Mouse (Mus musculus) small intestine, adult 2 months (tissue): ENCODE results near the gene Robo4.

Experiments
- CTCF ChIP-seq: fragments of 200-500 bp; IDR thresholded peaks from 2 replicates; pipeline ENCODE4 v1.5.1; 2012; ENCODE audit warnings: low read depth, mild to moderate bottlenecking, control low read depth, inconsistent platforms, low read length, moderate library complexity, mixed read lengths; ENCODE audit not compliant: insufficient replicate concordance, insufficient read length; ENCODE audit errors: extremely low read depth
- POLR2A ChIP-seq: fragments of 200-500 bp; IDR thresholded peaks from 2 replicates; pipeline ENCODE4 v1.6.1; 2012; ENCODE audit warnings: low read depth, mild to moderate bottlenecking, control low read depth, inconsistent platforms, low read length, moderate library complexity

DNA sequence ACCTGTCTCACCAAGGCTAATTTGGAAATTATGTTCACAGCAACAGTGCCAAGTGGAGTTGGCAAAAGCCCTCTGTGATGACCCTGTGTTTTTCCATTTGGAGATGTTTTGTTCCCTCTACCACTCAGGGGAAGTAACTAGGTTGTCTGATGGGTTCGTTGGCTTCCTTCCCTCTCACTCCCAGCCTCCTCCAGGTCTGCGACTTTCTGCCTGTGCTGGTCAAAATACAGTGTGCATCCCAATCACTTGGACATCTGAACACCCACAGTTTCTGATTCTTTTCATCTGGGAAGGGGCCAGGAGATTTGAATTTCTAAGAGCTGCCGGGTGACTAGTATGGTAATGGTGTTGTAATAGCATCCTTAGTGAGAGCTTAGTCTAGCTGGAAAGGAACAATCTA, 59.9 kb downstream of the Robo4 start:
- no peak for TF ChIP-seq POLR2A
- TF ChIP-seq CTCF: no peak
